Mouse (Mus musculus) lung, postnatal 0 days (tissue): ENCODE measurements at regions not wholly inside any gene's neighbourhood (a gene's known extent, or its start where the extent isn't known, plus 50 kb on each side); places are given as distances from the start of the nearest gene placed in this dataset.

Source experiments
- ATAC-seq: fragments of 200-750 bp; cut with Nextera tagmentation; 2 replicates; pipeline ENCODE4 v1.8.0; 2017; ENCODE audit warnings: moderate library complexity
- DNase-seq: peaks from one replicate; pipeline ENCODE4 v3.0.0-alpha.2; 2016; ENCODE audit warnings: low spot score
- H3K27ac ChIP-seq: fragments of 300-500 bp; sonication (generic); 2 replicates; pipeline ENCODE4 v1.5.1; 2014; ENCODE audit warnings: antibody characterized with exemption, mild to moderate bottlenecking, low read length, mixed read lengths
- H3K27me3 ChIP-seq: fragments of 300-500 bp; sonication (generic); replicated peaks from 2 replicates; pipeline ENCODE4 v1.6.1; 2014; ENCODE audit warnings: low read length, mixed read lengths; ENCODE audit not compliant: insufficient read depth
- H3K36me3 ChIP-seq: fragments of 300-500 bp; sonication (generic); 2 replicates; pipeline ENCODE4 v1.6.1; 2014; ENCODE audit warnings: low read length, mixed read lengths; ENCODE audit not compliant: insufficient read depth
- H3K4me1 ChIP-seq: fragments of 300-500 bp; sonication (generic); 2 replicates; pipeline ENCODE4 v1.6.1; 2014; ENCODE audit warnings: antibody characterized with exemption, low read depth, low read length, mixed read lengths; ENCODE audit not compliant: insufficient read depth
- H3K4me2 ChIP-seq: fragments of 300-500 bp; sonication (generic); replicated peaks from 2 replicates; pipeline ENCODE4 v1.6.1; 2014; ENCODE audit warnings: low read depth, mild to moderate bottlenecking, low read length, moderate library complexity, mixed read lengths
- H3K4me3 ChIP-seq: fragments of 300-500 bp; sonication (generic); 2 replicates; pipeline ENCODE4 v1.5.1; 2014; ENCODE audit warnings: low read depth, low read length
- H3K9ac ChIP-seq: fragments of 300-500 bp; sonication (generic); replicated peaks from 2 replicates; pipeline ENCODE4 v1.6.1; 2014; ENCODE audit warnings: low read depth, mild to moderate bottlenecking
- H3K9me3 ChIP-seq: fragments of 300-500 bp; sonication (generic); 2 replicates; pipeline ENCODE4 v1.6.1; 2016; ENCODE audit warnings: low read length, mixed read lengths
- CTCF ChIP-seq: IDR thresholded peaks from 2 replicates; pipeline ENCODE4 v1.5.1; 2016; ENCODE audit warnings: antibody characterized with exemption, mild to moderate bottlenecking
- EP300 ChIP-seq: IDR thresholded peaks from 2 replicates; pipeline ENCODE4 v1.6.1; 2016; ENCODE audit warnings: antibody characterized with exemption, mild to moderate bottlenecking, control low read depth
- WGBS: fragments of 180-500 bp; shearing (Covaris S2); extraction: QIAGEN DNeasy Blood & Tissue Kit; methylation state at CpG from one replicate; pipeline ENCODE4 v1.1.7; 2014; 5-methylcytosine and 5-hydroxymethylcytosine counted together

DNA sequence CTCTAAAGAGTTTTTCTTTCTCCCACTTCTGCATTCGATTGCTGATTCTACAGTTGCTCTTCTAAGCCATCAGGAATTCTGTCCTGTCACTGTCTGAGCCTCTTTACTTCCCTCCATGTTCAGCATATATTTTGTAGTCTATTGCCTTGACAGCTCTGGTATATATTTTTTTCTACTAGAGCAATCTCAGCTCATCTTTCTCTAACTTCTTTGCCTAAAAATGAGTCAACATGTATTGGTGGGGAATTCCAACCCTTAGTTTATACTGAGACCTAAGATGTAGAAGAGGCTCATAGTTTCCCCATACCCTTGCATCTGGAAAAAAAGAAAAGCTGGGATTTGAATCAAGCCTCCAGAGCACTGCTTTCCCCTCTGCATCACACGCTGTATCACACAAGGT, 114.7 kb downstream of the Kctd12 start:
- ATAC-seq (no peak), DNase-seq (no peak)
- no peak overlapping the region for H3K27ac ChIP-seq
- WGBS: 73% methylated on average over 2 of the region's 2 CpGs
- H3K4me3 ChIP-seq: no peak overlapping the region
- TF ChIP-seq CTCF: no peak
- TF ChIP-seq EP300: no peak
- no peaks in the 10 kb centered on the region for H3K9me3 ChIP-seq
- H3K4me2 ChIP-seq: no peak overlapping the region
- no peaks in the 10 kb centered on the region for H3K27me3 ChIP-seq
- H3K9ac ChIP-seq: no peak overlapping the region
- no peaks in the 10 kb centered on the region for H3K4me1 ChIP-seq
- no peaks in the 10 kb centered on the region for H3K36me3 ChIP-seq

- peak; percentile 45 for DNase-seq
- Histone ChIP-seq H3K4me1 (no peaks in the 10 kb centered on the region), H3K4me2 (no peak overlapping the region), H3K27ac (no peak overlapping the region), H3K9ac (no peak overlapping the region), H3K9me3 (no peaks in the 10 kb centered on the region), H3K4me3 (no peak overlapping the region), H3K36me3 (no peaks in the 10 kb centered on the region), H3K27me3 (no peaks in the 10 kb centered on the region)
- 32% methylated on average over 1 of the region's 1 CpGs for WGBS
- ATAC-seq: 0 out of 2 replicates have a peak, but pooled peaks have one; percentile 19
- TF ChIP-seq EP300 (no peak), CTCF (no peak)
Measured at GRCm38 (mm10) chr14:102866511-102866910, 115.9 kb downstream of the Kctd12 start.

DNA sequence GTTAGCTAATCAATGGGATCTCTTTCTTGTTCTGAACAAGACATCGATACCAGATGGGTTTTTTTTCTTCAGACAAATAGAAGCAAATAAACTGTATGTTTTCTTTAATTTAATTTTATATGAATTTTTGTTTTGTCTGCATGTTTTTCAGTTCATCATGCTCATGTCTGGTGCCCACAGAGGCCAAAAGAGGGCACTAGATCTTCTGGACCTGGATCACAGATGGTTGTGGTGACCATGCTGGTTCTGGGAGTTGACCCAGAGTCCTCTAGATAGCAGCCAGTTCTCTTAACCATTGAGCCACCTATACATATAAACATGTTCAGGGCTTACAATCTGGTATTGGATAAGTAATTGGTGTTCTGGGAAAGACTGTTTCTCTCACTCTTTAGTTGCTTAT, 120.7 kb downstream of the Kctd12 start:
- Histone ChIP-seq H3K36me3 (no peaks in the 10 kb centered on the region), H3K4me2 (no peak overlapping the region), H3K27me3 (no peaks in the 10 kb centered on the region), H3K4me3 (no peak overlapping the region), H3K9ac (no peak overlapping the region), H3K9me3 (no peaks in the 10 kb centered on the region), H3K4me1 (no peaks in the 10 kb centered on the region), H3K27ac (no peak overlapping the region)
- DNase-seq (no peak), ATAC-seq (no peak)
- TF ChIP-seq CTCF (no peak), EP300 (no peak)
- 95% methylated on average over 1 of the region's 1 CpGs for WGBS

- Histone ChIP-seq H3K27ac (no peak overlapping the region), H3K27me3 (no peaks in the 10 kb centered on the region), H3K36me3 (no peaks in the 10 kb centered on the region), H3K9me3 (no peaks in the 10 kb centered on the region), H3K4me3 (no peak overlapping the region), H3K4me2 (no peak overlapping the region), H3K9ac (no peak overlapping the region), H3K4me1 (no peaks in the 10 kb centered on the region)
- WGBS: 44% methylated on average over 4 of the region's 4 CpGs
- DNase-seq (peak; percentile 73), ATAC-seq (peak; percentile 38)
- TF ChIP-seq CTCF (no peak), EP300 (no peak)
Measured at GRCm38 (mm10) chr14:102859361-102859871, 123.0 kb downstream of the Kctd12 start.

DNA sequence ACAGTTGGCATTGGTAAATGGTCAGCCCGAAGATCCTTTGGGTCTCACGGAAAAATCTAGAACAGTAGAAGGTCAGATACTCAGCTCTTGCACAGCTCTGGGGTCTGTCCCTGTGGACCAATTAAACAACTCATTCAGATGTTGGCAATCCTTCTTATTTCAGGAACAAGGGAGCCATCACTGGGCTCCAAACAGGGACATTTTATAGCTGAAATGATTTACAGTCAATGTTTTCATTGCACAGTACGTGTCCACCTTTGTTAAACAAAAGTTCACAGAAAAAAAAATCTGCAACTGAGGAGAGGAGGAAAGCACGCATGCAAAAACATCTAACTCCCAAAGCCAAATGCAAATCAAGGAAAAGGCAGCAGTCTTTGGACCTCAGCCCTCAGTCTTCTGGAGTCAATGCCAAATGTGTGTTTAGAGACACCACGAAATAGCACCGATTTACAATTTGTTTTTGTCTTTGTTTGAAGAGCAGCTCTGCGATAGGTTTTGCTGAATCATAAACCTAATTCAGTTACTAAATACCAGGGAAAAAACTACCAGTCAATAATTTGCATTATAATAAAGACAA, 127.1 kb downstream of the Kctd12 start:
- ATAC-seq (no peak), DNase-seq (no peak)
- Histone ChIP-seq H3K9ac (no peak overlapping the region), H3K36me3 (no peaks in the 10 kb centered on the region), H3K9me3 (no peaks in the 10 kb centered on the region), H3K4me3 (no peak overlapping the region), H3K27ac (no peak overlapping the region), H3K27me3 (no peaks in the 10 kb centered on the region), H3K4me1 (no peaks in the 10 kb centered on the region), H3K4me2 (no peak overlapping the region)
- TF ChIP-seq EP300 (no peak), CTCF (no peak)
- 52% methylated on average over 7 of the region's 7 CpGs for WGBS

GRCm38 (mm10) chr14:102843700-102844099, 138.7 kb downstream of the Kctd12 start:
- ATAC-seq: no peak
- TF ChIP-seq CTCF (no peak), EP300 (no peak)
- H3K4me1 ChIP-seq: no peaks in the 10 kb centered on the region
- H3K27ac ChIP-seq: no peak overlapping the region
- 54% methylated on average over 3 of the region's 3 CpGs for WGBS
- H3K4me2 ChIP-seq: no peak overlapping the region
- DNase-seq: no peak
- no peak overlapping the region for H3K4me3 ChIP-seq
- H3K36me3 ChIP-seq: no peaks in the 10 kb centered on the region
- no peaks in the 10 kb centered on the region for H3K9me3 ChIP-seq
- H3K27me3 ChIP-seq: no peaks in the 10 kb centered on the region
- no peak overlapping the region for H3K9ac ChIP-seq

DNA sequence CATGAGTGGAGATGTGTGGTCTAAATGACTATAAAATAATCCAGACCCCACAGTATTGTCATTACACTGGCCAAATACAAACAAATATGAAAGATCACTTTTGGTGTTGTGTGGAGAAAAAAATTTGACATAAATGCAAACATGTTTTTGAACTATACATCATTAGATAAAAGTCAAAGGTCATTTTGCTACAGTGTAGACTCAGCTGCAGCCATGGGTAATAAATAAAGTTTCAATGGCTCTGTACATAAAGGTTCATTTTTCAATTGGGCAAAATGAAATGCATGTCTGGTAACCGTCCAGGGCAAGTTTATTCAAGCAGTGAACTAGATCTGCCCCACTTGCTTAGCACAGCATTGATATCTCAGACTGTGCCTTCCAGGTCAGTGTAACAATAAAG, 144.8 kb downstream of the Kctd12 start:
- Histone ChIP-seq H3K36me3 (no peaks in the 10 kb centered on the region), H3K4me1 (no peaks in the 10 kb centered on the region), H3K4me3 (no peak overlapping the region), H3K9ac (no peak overlapping the region), H3K9me3 (no peaks in the 10 kb centered on the region), H3K27ac (no peak overlapping the region), H3K4me2 (no peak overlapping the region), H3K27me3 (no peaks in the 10 kb centered on the region)
- no peak for DNase-seq
- WGBS: 55% methylated on average over 1 of the region's 1 CpGs
- ATAC-seq: no peak
- TF ChIP-seq CTCF (no peak), EP300 (no peak)
